Comparison of ENCODE assay signal across 8 mouse cellular contexts in genomic region chr5:31614339-31615025, GRCm38 (mm10). TPM values are rescaled to one million over a fixed set of nuclear protein-coding genes. Genes with fewer than 3 reads are reported as not detected.
DNase-seq lines count a peak whose midpoint lies in the region; ATAC-seq and TF ChIP-seq lines count a peak whose summit lies in the region.

No protein-coding gene starts in this region.

- no peak for DNase-seq in layer of hippocampus, adult 2 months (ENCODE audit: low spot score in 2 of 2)
- DNase-seq in layer of hippocampus, postnatal 36 days, result no peak
- DNase-seq in layer of hippocampus, adult 8-10 months (ENCODE audit: low spot score in 2 of 2), result no peak
- DNase-seq in gastrocnemius, postnatal 10 days, result no peak
- DNase-seq in yolk sac, embryonic 10.5 days (ENCODE audit: low spot score), result no peak

- 46% methylated on average over 6 of the region's 6 CpGs for WGBS in embryonic facial prominence, embryonic 13.5 days
- WGBS in limb, embryonic 13.5 days, result 55% methylated on average over 6 of the region's 6 CpGs

- no peak for TF ChIP-seq POLR2A in myocyte (IDR thresholded peaks at IDR 0.05; ENCODE audit: insufficient read length, low read depth)

- no peaks in the 10 kb centered on the region for H3K27me3 ChIP-seq in embryonic facial prominence, embryonic 13.5 days
- no peaks in the 10 kb centered on the region for H3K27me3 ChIP-seq in limb, embryonic 13.5 days
- no peaks in the 10 kb centered on the region for H3K27me3 ChIP-seq in myocyte (ENCODE audit: control insufficient read depth, insufficient read depth, insufficient read length)

- no peaks in the 10 kb centered on the region for H3K9me3 ChIP-seq in embryonic facial prominence, embryonic 13.5 days
- no peaks in the 10 kb centered on the region for H3K9me3 ChIP-seq in limb, embryonic 13.5 days

- peak overlapping the region; percentile 93 for H3K27ac ChIP-seq in layer of hippocampus, adult 2 months
- peak overlapping the region; percentile 90 for H3K27ac ChIP-seq in embryonic facial prominence, embryonic 13.5 days
- H3K27ac ChIP-seq in limb, embryonic 13.5 days, result peak overlapping the region; percentile 85

- peaks cover 12% of the 10 kb centered on the region for H3K4me1 ChIP-seq in embryonic facial prominence, embryonic 13.5 days
- H3K4me1 ChIP-seq in limb, embryonic 13.5 days, result peaks cover 10% of the 10 kb centered on the region

- no peak for TF ChIP-seq CTCF in layer of hippocampus, adult 2 months (conservative IDR thresholded peaks at IDR 0.05)

- ATAC-seq in embryonic facial prominence, embryonic 13.5 days (ENCODE audit: insufficient number of reproducible peaks, insufficient read depth, low FRiP score, low TSS enrichment, low read depth), result no peak
- no peak for ATAC-seq in limb, embryonic 13.5 days (ENCODE audit: low FRiP score, low read depth)

- H3ac ChIP-seq in myocyte (ENCODE audit: control insufficient read depth, insufficient read length), result peak overlapping the region; percentile 42

- peaks cover 35% of the 10 kb centered on the region for H3K36me3 ChIP-seq in embryonic facial prominence, embryonic 13.5 days
- H3K36me3 ChIP-seq in limb, embryonic 13.5 days, result peaks cover 38% of the 10 kb centered on the region
- H3K36me3 ChIP-seq in myocyte (ENCODE audit: control insufficient read depth, insufficient read depth), result peaks cover 38% of the 10 kb centered on the region

- peak overlapping the region; percentile 71 for H3K4me3 ChIP-seq in layer of hippocampus, adult 2 months
- peak overlapping the region; percentile 82 for H3K4me3 ChIP-seq in embryonic facial prominence, embryonic 13.5 days
- H3K4me3 ChIP-seq in limb, embryonic 13.5 days, result peak overlapping the region; percentile 84
- H3K4me3 ChIP-seq in myocyte, result peak overlapping the region; percentile 40

- H3K79me2 ChIP-seq in myocyte (ENCODE audit: control insufficient read depth, insufficient read depth), result peaks cover 47% of the 10 kb centered on the region

- peak overlapping the region; percentile 88 for H3K9ac ChIP-seq in embryonic facial prominence, embryonic 13.5 days
- peak overlapping the region; percentile 88 for H3K9ac ChIP-seq in limb, embryonic 13.5 days

- H3K4me2 ChIP-seq in embryonic facial prominence, embryonic 13.5 days, result peak overlapping the region; percentile 63
- H3K4me2 ChIP-seq in limb, embryonic 13.5 days (replicated peaks), result peak overlapping the region; percentile 67
- peak overlapping the region; percentile 86 for H3K4me2 ChIP-seq in myocyte (ENCODE audit: low read depth)

TF ChIP-seq in myocyte, 11 proteins besides CTCF, POLR2A, EP300 and RAD21:
- TF ChIP-seq MYOD1 (IDR thresholded peaks at IDR 0.05; ENCODE audit: control insufficient read depth in 1 of 3, insufficient read length in 2 of 3, low read depth in 2 of 3), result no peak
- TF ChIP-seq SRF (IDR thresholded peaks at IDR 0.05; ENCODE audit: control insufficient read depth, insufficient read length, low read depth), result no peak
- no peak for TF ChIP-seq TCF3 (IDR thresholded peaks at IDR 0.05; ENCODE audit: insufficient read length, low read depth)
- no peak for TF ChIP-seq USF1 (IDR thresholded peaks at IDR 0.05; ENCODE audit: low read depth)
- TF ChIP-seq MYOG (IDR thresholded peaks at IDR 0.05; ENCODE audit: control insufficient read depth in 1 of 3, insufficient read depth in 1 of 3, insufficient read length in 2 of 3, low read depth in 2 of 3), result no peak
- no peak for TF ChIP-seq POLR2AphosphoS2 (IDR thresholded peaks at IDR 0.05; ENCODE audit: insufficient read length, low read depth)
- TF ChIP-seq CEBPB (IDR thresholded peaks at IDR 0.05; ENCODE audit: insufficient read depth, poor library complexity, severe bottlenecking), result no peak
- TF ChIP-seq REST (IDR thresholded peaks at IDR 0.05; ENCODE audit: insufficient read depth, insufficient read length), result no peak
- TF ChIP-seq E2F4 (IDR thresholded peaks at IDR 0.05; ENCODE audit: insufficient read depth), result no peak
- TF ChIP-seq MAX (IDR thresholded peaks at IDR 0.05; ENCODE audit: low read depth), result no peak
- TF ChIP-seq TCF12 (IDR thresholded peaks at IDR 0.05; ENCODE audit: insufficient read depth, poor library complexity, severe bottlenecking), result no peak

RNA-seq across cellular contexts. Expression of gene Mrpl33, which starts 17.7 kb away (rescaled TPM):
- 10 to 100 TPM; 82.1 to 99.8 TPM for total RNA-seq in layer of hippocampus, adult 2 months (2021)
- total RNA-seq in layer of hippocampus, postnatal 36 days (2021), result 100 to 1,000 TPM; 101 to 104 TPM
- polyA plus RNA-seq in embryonic facial prominence, embryonic 13.5 days (2015; fragmentation: Nextera tagmentation; extraction: Ambion mirVana), result 279 and 345 TPM in 2 replicates
- polyA plus RNA-seq in limb, embryonic 13.5 days (2015; fragmentation: Nextera tagmentation; extraction: Ambion mirVana), result 259 and 285 TPM in 2 replicates
- polyA plus RNA-seq in myocyte (2012; fragmentation: generic; extraction: Trizol), result 241 TPM
- total RNA-seq in layer of hippocampus, adult 8-10 months (2022), result 100 to 1,000 TPM in 1 of 4 experiments, 10 to 100 TPM in 3; 87.4 to 102 (median 95.8) TPM
- total RNA-seq in gastrocnemius, postnatal 10 days (2021), result 100 to 1,000 TPM; 259 to 272 TPM
